Mouse (Mus musculus): Measurements from ENCODE around the gene Cc2d1a. TPM values are rescaled to one million over a fixed set of nuclear protein-coding genes. Genes with fewer than 3 reads are reported as not detected.

The Cc2d1a gene
- total RNA-seq, 2 experiments from 2014 or later, result 6.9 to 8.6 TPM

- no peak for ATAC-seq (replicated peaks; ENCODE audit: low FRiP score, low TSS enrichment, poor library complexity, severe bottlenecking)
Observed at GRCm38 (mm10) chr8:84179946-84180345, 32.2 kb upstream of the Cc2d1a start.

GRCm38 (mm10) chr8:84178592-84178991, 30.9 kb upstream of the Cc2d1a start:
- no peak for ATAC-seq (replicated peaks; ENCODE audit: low FRiP score, low TSS enrichment, poor library complexity, severe bottlenecking)

GRCm38 (mm10) chr8:84177405-84177804, 29.7 kb upstream of the Cc2d1a start:
- no peak for ATAC-seq (replicated peaks; ENCODE audit: low FRiP score, low TSS enrichment, poor library complexity, severe bottlenecking)

- ATAC-seq (replicated peaks; ENCODE audit: low FRiP score, low TSS enrichment, poor library complexity, severe bottlenecking), result no peak
Observed at GRCm38 (mm10) chr8:84176560-84176959, 28.8 kb upstream of the Cc2d1a start.

- peak; percentile 69 for ATAC-seq (replicated peaks; ENCODE audit: low FRiP score, low TSS enrichment, poor library complexity, severe bottlenecking)
Observed at GRCm38 (mm10) chr8:84173861-84174260, 26.1 kb upstream of the Cc2d1a start.

- ATAC-seq (replicated peaks; ENCODE audit: low FRiP score, low TSS enrichment, poor library complexity, severe bottlenecking), result no peak
Observed at GRCm38 (mm10) chr8:84170096-84170495, 22.4 kb upstream of the Cc2d1a start.

GRCm38 (mm10) chr8:84167696-84168095, 20.0 kb upstream of the Cc2d1a start:
- ATAC-seq (replicated peaks; ENCODE audit: low FRiP score, low TSS enrichment, poor library complexity, severe bottlenecking), result peak; percentile 75

GRCm38 (mm10) chr8:84157620-84158019, 9.9 kb upstream of the Cc2d1a start:
- ATAC-seq (replicated peaks; ENCODE audit: low FRiP score, low TSS enrichment, poor library complexity, severe bottlenecking), result no peak

- ATAC-seq (replicated peaks; ENCODE audit: low FRiP score, low TSS enrichment, poor library complexity, severe bottlenecking), result no peak
Observed at GRCm38 (mm10) chr8:84149181-84149580, 1.4 kb upstream of the Cc2d1a start.

- ATAC-seq (replicated peaks; ENCODE audit: low FRiP score, low TSS enrichment, poor library complexity, severe bottlenecking), result no peak
Observed at GRCm38 (mm10) chr8:84148531-84148850, 755 bp upstream of the Cc2d1a start.

- peak; percentile 22 for ATAC-seq (replicated peaks; ENCODE audit: low FRiP score, low TSS enrichment, poor library complexity, severe bottlenecking)
Observed at GRCm38 (mm10) chr8:84147324-84147766, 391 bp downstream of the Cc2d1a start.

- no peak for ATAC-seq (replicated peaks; ENCODE audit: low FRiP score, low TSS enrichment, poor library complexity, severe bottlenecking)
Observed at GRCm38 (mm10) chr8:84144636-84145245, 3.0 kb downstream of the Cc2d1a start.

GRCm38 (mm10) chr8:84140838-84141237, 6.9 kb downstream of the Cc2d1a start:
- no peak for ATAC-seq (replicated peaks; ENCODE audit: low FRiP score, low TSS enrichment, poor library complexity, severe bottlenecking)

- ATAC-seq (replicated peaks; ENCODE audit: low FRiP score, low TSS enrichment, poor library complexity, severe bottlenecking), result no peak
Observed at GRCm38 (mm10) chr8:84137848-84138247, 9.9 kb downstream of the Cc2d1a start.

GRCm38 (mm10) chr8:84132225-84132624, 15.5 kb downstream of the Cc2d1a start:
- ATAC-seq (replicated peaks; ENCODE audit: low FRiP score, low TSS enrichment, poor library complexity, severe bottlenecking), result no peak

GRCm38 (mm10) chr8:84130806-84131205, 16.9 kb downstream of the Cc2d1a start:
- no peak for ATAC-seq (replicated peaks; ENCODE audit: low FRiP score, low TSS enrichment, poor library complexity, severe bottlenecking)

- ATAC-seq (replicated peaks; ENCODE audit: low FRiP score, low TSS enrichment, poor library complexity, severe bottlenecking), result peak; percentile 20; the same call in 1 of the 2 replicates
Observed at GRCm38 (mm10) chr8:84128277-84128676, 19.5 kb downstream of the Cc2d1a start.

GRCm38 (mm10) chr8:84127202-84127901, 20.4 kb downstream of the Cc2d1a start:
- no peak for ATAC-seq (replicated peaks; ENCODE audit: low FRiP score, low TSS enrichment, poor library complexity, severe bottlenecking)

- ATAC-seq (replicated peaks; ENCODE audit: low FRiP score, low TSS enrichment, poor library complexity, severe bottlenecking), result 0 out of 2 replicates have a peak, but pooled peaks have one; percentile 20
Observed at GRCm38 (mm10) chr8:84126742-84127141, 21.0 kb downstream of the Cc2d1a start.

GRCm38 (mm10) chr8:84125656-84126055, 22.1 kb downstream of the Cc2d1a start, which contains the start of gene Podnl1:
Gene Podnl1 (plus strand): TSS chr8:84125989.
- ATAC-seq (replicated peaks; ENCODE audit: low FRiP score, low TSS enrichment, poor library complexity, severe bottlenecking), result no peak

- no peak for ATAC-seq (replicated peaks; ENCODE audit: low FRiP score, low TSS enrichment, poor library complexity, severe bottlenecking)
Observed at GRCm38 (mm10) chr8:84122151-84122550, 25.6 kb downstream of the Cc2d1a start.
